Mouse (Mus musculus): ENCODE results near the gene Zfand4. TPM values are rescaled to one million over a fixed set of nuclear protein-coding genes. Genes with fewer than 3 reads are reported as not detected.

Gene Zfand4
- polyA plus RNA-seq, 1 experiment from 2014 or later: 12.7 TPM

DNA sequence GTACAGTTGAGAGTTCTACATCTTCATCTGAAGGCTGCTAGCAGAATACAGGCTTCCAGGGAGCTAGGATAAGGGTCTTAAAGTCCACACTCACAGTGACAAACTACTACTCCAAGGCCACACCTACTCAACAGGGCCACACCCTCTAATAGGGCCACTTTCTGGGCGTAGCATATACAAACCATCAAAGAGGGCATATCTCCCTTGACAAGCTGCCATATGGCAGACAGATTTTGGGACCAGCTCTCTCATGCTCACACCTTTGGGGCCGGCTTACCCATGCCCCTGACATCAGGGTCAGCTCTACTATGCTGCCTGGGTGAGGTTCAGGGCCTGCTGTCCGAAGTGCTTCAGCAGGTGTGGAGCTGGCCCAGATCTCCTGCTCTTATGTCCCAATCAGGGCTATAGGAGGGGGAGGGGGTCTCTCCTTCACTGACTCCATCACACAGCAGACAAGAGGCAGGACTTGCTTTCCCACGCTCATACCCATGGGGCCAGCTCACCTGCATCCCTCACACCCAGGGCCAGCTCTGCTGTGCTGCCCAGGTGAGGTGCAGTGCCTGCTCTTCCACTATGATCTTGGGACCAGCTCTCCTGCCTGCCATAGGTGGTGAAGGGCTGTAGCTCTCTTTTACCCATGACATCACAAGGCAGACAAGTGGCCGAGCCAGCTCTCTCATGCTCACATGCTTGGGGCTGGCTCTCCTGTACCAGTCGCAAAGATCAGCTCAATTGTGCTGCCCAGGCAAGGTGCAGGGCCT lies 106.4 kb downstream of the Zfand4 start:
- Histone ChIP-seq H3K9ac (ENCODE audit: low read length) (no peak overlapping the region), H3K4me1 (replicated peaks; ENCODE audit: control insufficient read depth, insufficient read depth, low read length) (no peaks in the 10 kb centered on the region), H3K4me2 (ENCODE audit: low read depth, low read length, severe bottlenecking) (no peak overlapping the region), H3K36me3 (ENCODE audit: control insufficient read depth, insufficient read depth, low read length) (no peaks in the 10 kb centered on the region), H3K9me3 (ENCODE audit: control insufficient read depth, low read length) (no peaks in the 10 kb centered on the region), H3K27me3 (ENCODE audit: control insufficient read depth, insufficient read depth, low read length) (no peaks in the 10 kb centered on the region), H3K27ac (ENCODE audit: low read depth, low read length) (no peak overlapping the region), H3K4me3 (ENCODE audit: low read depth, low read length) (no peak overlapping the region)
- WGBS: 91% methylated on average over 6 of the region's 6 CpGs
- ATAC-seq (replicated peaks; ENCODE audit: low FRiP score): 0 out of 2 replicates have a peak, but pooled peaks have one; percentile 10
- DNase-seq (ENCODE audit: low spot score): no peak

DNA sequence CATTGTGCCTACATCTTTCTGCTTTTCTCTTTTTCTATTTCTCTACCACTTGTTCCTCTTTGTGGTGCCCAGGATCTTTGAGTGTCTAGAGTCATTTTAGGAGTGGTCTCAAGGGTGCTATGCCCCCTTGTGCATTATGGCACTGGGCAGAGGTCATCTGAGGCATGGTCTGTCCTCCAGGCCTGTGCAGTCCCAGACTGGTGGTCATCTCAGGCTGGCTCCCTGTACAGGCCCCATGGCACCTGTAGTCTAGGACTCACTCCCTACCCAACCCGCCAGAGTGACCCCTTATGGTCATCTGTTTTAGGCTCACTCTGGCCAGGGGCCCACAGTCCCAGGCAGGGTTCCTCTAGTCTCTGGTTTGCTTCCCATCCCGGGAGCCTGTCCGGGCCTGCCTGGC lies 107.5 kb downstream of the Zfand4 start:
- H3K9ac ChIP-seq (ENCODE audit: low read length): no peak overlapping the region
- no peaks in the 10 kb centered on the region for H3K27me3 ChIP-seq (ENCODE audit: control insufficient read depth, insufficient read depth, low read length)
- ATAC-seq (replicated peaks; ENCODE audit: low FRiP score) (no peak), DNase-seq (ENCODE audit: low spot score) (no peak)
- no peaks in the 10 kb centered on the region for H3K4me1 ChIP-seq (replicated peaks; ENCODE audit: control insufficient read depth, insufficient read depth, low read length)
- no peak overlapping the region for H3K4me2 ChIP-seq (ENCODE audit: low read depth, low read length, severe bottlenecking)
- H3K27ac ChIP-seq (ENCODE audit: low read depth, low read length): no peak overlapping the region
- no peaks in the 10 kb centered on the region for H3K9me3 ChIP-seq (ENCODE audit: control insufficient read depth, low read length)
- WGBS: 90% methylated on average over 3 of the region's 3 CpGs
- no peak overlapping the region for H3K4me3 ChIP-seq (ENCODE audit: low read depth, low read length)
- H3K36me3 ChIP-seq (ENCODE audit: control insufficient read depth, insufficient read depth, low read length): no peaks in the 10 kb centered on the region

DNA sequence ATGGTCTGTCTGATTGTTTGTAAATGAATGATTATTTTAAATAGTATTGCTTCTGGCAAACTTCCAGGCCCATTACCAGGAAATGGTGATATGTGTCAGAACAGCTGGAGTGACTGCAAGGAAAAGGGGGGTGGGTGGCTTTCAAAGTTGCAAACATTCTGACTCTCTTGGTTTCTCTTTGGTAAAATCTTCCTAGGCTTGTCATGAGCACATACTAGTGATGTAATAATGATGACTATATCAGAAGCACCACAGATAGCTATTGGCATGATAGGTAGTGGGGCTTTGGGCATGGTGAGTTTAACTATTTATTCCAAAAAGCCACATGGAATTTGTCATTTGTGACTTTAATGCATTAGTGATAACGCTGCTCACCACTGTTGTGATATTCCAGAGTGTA lies 110.1 kb downstream of the Zfand4 start:
- 97% methylated on average over 1 of the region's 1 CpGs for WGBS
- no peaks in the 10 kb centered on the region for H3K27me3 ChIP-seq (ENCODE audit: control insufficient read depth, insufficient read depth, low read length)
- H3K4me3 ChIP-seq (ENCODE audit: low read depth, low read length): no peak overlapping the region
- H3K36me3 ChIP-seq (ENCODE audit: control insufficient read depth, insufficient read depth, low read length): no peaks in the 10 kb centered on the region
- no peak for ATAC-seq (replicated peaks; ENCODE audit: low FRiP score)
- no peak overlapping the region for H3K4me2 ChIP-seq (ENCODE audit: low read depth, low read length, severe bottlenecking)
- no peak for DNase-seq (ENCODE audit: low spot score)
- H3K9ac ChIP-seq (ENCODE audit: low read length): no peak overlapping the region
- no peaks in the 10 kb centered on the region for H3K4me1 ChIP-seq (replicated peaks; ENCODE audit: control insufficient read depth, insufficient read depth, low read length)
- no peaks in the 10 kb centered on the region for H3K9me3 ChIP-seq (ENCODE audit: control insufficient read depth, low read length)
- H3K27ac ChIP-seq (ENCODE audit: low read depth, low read length): no peak overlapping the region

DNA sequence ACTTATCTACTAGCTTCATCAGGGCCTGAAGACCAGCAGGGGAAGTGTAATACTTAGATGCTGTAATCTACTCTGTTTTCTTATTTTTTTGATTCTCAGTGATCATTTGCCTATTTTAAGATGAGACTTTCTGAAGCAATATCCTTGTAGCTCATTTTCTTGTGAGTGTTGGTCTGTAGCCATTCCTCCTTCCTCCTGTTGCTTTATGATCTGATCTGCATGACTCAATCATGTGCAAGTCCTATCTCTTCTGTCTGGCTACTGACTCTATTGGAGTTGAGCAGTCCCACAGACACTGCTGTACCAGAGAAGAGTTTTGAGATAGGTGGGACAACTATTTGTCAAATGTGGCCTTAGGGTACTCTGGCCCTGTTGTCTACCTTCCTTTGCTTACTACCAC lies 110.6 kb downstream of the Zfand4 start:
- H3K4me1 ChIP-seq (replicated peaks; ENCODE audit: control insufficient read depth, insufficient read depth, low read length): no peaks in the 10 kb centered on the region
- no peak for ATAC-seq (replicated peaks; ENCODE audit: low FRiP score)
- H3K27me3 ChIP-seq (ENCODE audit: control insufficient read depth, insufficient read depth, low read length): no peaks in the 10 kb centered on the region
- H3K36me3 ChIP-seq (ENCODE audit: control insufficient read depth, insufficient read depth, low read length): no peaks in the 10 kb centered on the region
- DNase-seq (ENCODE audit: low spot score): no peak
- H3K27ac ChIP-seq (ENCODE audit: low read depth, low read length): no peak overlapping the region
- no peaks in the 10 kb centered on the region for H3K9me3 ChIP-seq (ENCODE audit: control insufficient read depth, low read length)
- no peak overlapping the region for H3K4me3 ChIP-seq (ENCODE audit: low read depth, low read length)
- H3K4me2 ChIP-seq (ENCODE audit: low read depth, low read length, severe bottlenecking): no peak overlapping the region
- H3K9ac ChIP-seq (ENCODE audit: low read length): no peak overlapping the region

DNA sequence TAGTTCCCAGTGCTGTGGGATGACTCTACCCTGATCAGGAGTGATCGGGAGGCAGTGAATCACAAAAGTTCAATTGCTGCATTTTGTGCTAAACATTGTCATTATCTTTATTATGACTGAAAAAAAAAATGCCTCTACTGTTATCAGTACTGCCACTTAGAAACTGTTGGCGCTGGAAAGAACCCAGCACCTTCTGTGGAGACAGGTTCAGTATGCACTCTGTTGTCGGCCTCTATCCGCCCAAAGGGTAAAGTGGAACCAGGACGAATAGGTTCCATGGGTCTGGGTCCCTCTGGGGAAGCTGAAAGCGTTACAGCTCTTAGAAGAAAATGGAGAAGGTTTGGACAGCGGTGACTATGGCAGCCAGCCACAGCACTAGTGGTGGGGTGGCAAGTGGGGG lies 114.9 kb downstream of the Zfand4 start:
- Histone ChIP-seq H3K9ac (ENCODE audit: low read length) (no peak overlapping the region), H3K36me3 (ENCODE audit: control insufficient read depth, insufficient read depth, low read length) (no peaks in the 10 kb centered on the region), H3K4me2 (ENCODE audit: low read depth, low read length, severe bottlenecking) (no peak overlapping the region), H3K9me3 (ENCODE audit: control insufficient read depth, low read length) (no peaks in the 10 kb centered on the region), H3K4me1 (replicated peaks; ENCODE audit: control insufficient read depth, insufficient read depth, low read length) (no peaks in the 10 kb centered on the region), H3K4me3 (ENCODE audit: low read depth, low read length) (no peak overlapping the region), H3K27me3 (ENCODE audit: control insufficient read depth, insufficient read depth, low read length) (no peaks in the 10 kb centered on the region), H3K27ac (ENCODE audit: low read depth, low read length) (no peak overlapping the region)
- DNase-seq (ENCODE audit: low spot score) (no peak), ATAC-seq (replicated peaks; ENCODE audit: low FRiP score) (no peak)
- 91% methylated on average over 7 of the region's 7 CpGs for WGBS

Other genes starting within 250 kb of the Zfand4 start
- 19.9 and 21.0 TPM in 2 replicates for gene Tmcc1, start 70.7 kb upstream of the Zfand4 start, polyA plus RNA-seq (2014; fragmentation: Nextera tagmentation; extraction: Ambion mirVana)
- gene Washc2, start 56.2 kb upstream of the Zfand4 start, polyA plus RNA-seq (2014; fragmentation: Nextera tagmentation; extraction: Ambion mirVana): 48.0 and 54.2 TPM in 2 replicates
- 33.4 and 35.8 TPM in 2 replicates for gene March8, start 73.8 kb downstream of the Zfand4 start, polyA plus RNA-seq (2014; fragmentation: Nextera tagmentation; extraction: Ambion mirVana)
- 0.52 and 0.91 TPM in 2 replicates for gene Alox5, start 197.0 kb downstream of the Zfand4 start, polyA plus RNA-seq (2014; fragmentation: Nextera tagmentation; extraction: Ambion mirVana)
- gene Olfr211, start 224.9 kb downstream of the Zfand4 start, polyA plus RNA-seq (2014; fragmentation: Nextera tagmentation; extraction: Ambion mirVana): not detected in 2 replicates
- gene Olfr212, start 242.3 kb downstream of the Zfand4 start, polyA plus RNA-seq (2014; fragmentation: Nextera tagmentation; extraction: Ambion mirVana): not detected in 2 replicates